Mouse (Mus musculus) liver, embryonic 14.5 days (tissue): ENCODE results near the gene Stmn1.
A peak's percentile ranks its signal among the peaks of the same experiment; 100 is the strongest.

Source experiments
- CTCF ChIP-seq: IDR thresholded peaks from 2 replicates; pipeline ENCODE4 v1.5.1; 2016; ENCODE audit warnings: antibody characterized with exemption, low read depth, control low read depth
- EP300 ChIP-seq: IDR thresholded peaks from 2 replicates; pipeline ENCODE4 v1.6.1; 2016; ENCODE audit warnings: antibody characterized with exemption, low read depth

DNA sequence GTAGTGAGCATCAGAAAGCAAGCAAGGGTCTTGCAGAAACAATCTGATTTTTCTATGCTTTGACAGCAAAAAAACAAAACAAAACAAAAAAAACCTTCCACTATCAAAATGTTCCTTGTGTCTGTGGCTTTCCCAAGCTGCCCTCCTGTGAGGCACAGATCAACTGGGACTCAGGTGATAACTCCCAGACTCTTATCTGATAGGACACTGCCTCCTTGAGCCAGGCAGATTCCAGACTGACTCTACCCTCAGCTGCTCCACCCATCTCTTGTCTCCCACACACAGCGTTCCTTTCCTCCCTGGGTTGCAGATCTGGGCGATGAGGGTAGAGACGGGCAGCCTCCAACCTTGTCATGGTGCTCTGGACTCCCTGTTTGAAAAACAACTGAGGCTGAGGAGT, 29.0 kb upstream of the Stmn1 start:
- TF ChIP-seq CTCF (no peak), EP300 (peak; percentile 93)
